Mouse (Mus musculus) retina, embryonic 14.5 days (tissue): ENCODE measurements at regions not wholly inside any gene's neighbourhood (a gene's known extent, or its start where the extent isn't known, plus 50 kb on each side); places are given as distances from the start of the nearest gene placed in this dataset.
"Not testable (repeated sequence)": the region's sequence is repeated elsewhere in the genome, so short reads cannot be mapped to it uniquely, and the experiment has no call there.

Experiments used
- DNase-seq: peaks from one replicate; pipeline ENCODE4 v3.0.0-alpha.2; 2015; ENCODE audit warnings: low spot score

- no peak for DNase-seq
Measured at GRCm38 (mm10) chr9:115422786-115423185, 112.6 kb upstream of the Stt3b start.

DNA sequence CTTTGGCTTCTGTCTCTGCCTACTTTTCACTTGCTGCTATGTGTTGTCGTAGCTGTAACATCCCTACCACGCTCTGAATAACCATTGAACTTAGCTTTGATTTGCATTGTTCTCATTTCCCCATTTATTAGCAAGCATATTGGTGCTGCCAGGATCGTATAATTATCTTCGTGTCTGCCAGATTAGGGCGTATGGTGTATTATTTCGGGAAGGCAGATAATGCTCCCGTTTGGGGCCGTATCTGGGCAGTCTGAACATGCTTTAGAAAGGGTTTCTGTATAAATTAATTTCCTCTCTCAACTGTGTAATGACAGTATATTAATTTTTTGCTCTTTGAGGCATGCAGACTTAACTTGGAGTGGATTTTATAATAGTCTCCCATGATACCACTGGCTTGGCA lies 116.5 kb upstream of the Stt3b start:
- DNase-seq = no peak

DNA sequence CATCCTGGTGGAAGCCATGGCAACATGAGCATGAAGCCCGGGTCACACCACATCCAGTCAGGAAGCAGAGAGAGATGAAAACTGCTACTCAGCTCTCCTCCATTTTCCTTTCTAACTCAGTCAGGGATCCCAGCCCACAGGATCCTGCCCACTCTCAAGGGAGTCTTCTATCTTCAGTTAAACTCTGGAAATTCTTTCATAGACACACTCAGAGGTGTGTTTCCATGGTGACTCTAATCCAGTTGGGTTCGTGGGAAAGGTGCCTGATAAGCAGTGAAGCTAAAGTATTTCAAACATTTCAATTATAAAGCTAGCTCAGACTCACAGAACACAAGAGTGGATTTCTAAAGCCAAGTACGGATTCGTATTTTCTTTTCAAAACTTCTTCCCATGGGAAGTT lies 120.0 kb upstream of the Stt3b start:
- DNase-seq = no peak

GRCm38 (mm10) chr9:115434696-115435095 lies 124.5 kb upstream of the Stt3b start:
- no peak for DNase-seq

DNA sequence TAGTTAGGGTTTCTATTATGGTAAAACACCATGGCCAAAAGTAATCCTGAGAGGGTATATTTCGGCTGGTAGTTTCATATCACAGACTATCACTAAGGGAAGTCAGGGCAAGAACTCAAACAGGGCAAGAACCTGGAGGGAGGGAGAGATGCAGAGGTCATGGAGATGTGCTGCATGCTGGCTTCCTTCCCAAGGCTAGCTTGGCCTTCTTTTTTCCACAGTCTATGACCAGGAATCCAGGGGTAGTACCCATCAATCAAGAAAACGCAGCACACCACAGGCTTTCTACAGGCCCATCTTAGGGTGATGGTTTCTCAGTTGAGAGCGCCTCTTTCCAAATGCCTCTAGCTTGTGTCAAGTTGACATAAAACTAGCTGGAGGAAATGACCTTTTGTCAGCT lies 126.1 kb upstream of the Stt3b start:
- DNase-seq = no peak

- DNase-seq = not testable (repeated sequence)
Measured at GRCm38 (mm10) chr9:115438234-115438633, 128.0 kb upstream of the Stt3b start.

DNA sequence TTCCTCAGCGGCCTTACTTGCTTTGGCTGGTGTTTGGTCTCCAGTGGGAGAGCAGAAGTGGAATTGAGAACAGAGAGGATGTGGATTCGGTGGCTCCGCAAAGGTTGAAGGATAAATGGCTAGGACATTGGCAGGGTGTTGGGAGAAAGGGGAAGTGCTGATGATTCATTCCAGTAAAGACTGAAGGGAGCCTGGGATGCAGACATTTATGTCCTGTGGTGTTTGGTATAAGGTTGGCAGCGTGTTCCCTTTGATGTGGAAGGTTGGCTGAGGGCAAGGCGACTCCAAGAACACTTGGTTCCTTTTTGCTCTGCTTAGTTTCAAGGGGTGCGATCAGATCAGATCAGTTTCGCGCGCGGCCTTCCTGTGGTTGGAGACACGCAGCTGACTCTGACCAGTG lies 136.5 kb upstream of the Stt3b start:
- DNase-seq = no peak

GRCm38 (mm10) chr9:115450741-115451320 lies 140.6 kb upstream of the Stt3b start:
- DNase-seq = peak; percentile 17

GRCm38 (mm10) chr9:115454771-115455170 lies 144.6 kb upstream of the Stt3b start:
- no peak for DNase-seq

- no peak for DNase-seq
Measured at GRCm38 (mm10) chr9:115456121-115456520, 145.9 kb upstream of the Stt3b start.

- peak; percentile 32 for DNase-seq
Measured at GRCm38 (mm10) chr9:115456638-115457037, 146.4 kb upstream of the Stt3b start.

DNA sequence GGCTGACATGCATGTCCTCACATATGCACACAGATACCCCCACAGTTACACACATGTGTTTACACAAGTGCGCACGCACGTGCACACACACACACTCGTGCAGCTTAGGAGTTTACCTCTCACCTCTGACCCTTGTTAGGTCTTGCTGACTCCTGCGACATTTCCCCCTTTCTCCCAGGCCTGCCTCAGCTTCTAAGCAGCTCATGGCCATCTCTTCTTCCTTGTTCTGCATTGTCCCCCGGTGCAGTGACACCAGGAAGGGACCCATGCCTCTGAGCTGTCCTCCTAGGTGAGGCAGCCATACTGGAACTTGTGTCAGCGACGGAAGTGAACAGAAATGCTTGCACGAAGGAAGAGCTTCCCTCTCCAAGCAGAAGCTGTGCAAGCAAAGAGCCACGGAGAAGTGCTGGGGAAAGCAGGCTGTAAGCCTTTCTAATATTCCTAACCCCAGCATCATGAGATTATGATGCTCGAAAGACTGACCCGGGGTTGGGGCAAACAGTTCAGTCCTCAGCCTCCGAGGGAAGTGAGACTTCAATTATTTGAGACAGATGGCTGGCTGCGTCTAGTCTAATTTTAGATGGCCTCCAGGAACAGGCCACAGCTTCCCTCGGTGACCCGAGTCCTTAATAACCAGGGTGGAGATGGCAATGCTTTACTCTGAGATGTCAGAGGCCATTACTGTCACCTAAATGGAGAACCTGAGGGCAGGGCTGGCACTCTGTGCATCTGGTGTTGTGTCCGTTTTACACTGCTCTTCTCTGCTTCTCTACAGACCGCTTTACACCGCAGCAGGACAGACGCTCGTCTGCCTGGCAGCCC lies 147.9 kb upstream of the Stt3b start:
- DNase-seq = peak; percentile 86

DNA sequence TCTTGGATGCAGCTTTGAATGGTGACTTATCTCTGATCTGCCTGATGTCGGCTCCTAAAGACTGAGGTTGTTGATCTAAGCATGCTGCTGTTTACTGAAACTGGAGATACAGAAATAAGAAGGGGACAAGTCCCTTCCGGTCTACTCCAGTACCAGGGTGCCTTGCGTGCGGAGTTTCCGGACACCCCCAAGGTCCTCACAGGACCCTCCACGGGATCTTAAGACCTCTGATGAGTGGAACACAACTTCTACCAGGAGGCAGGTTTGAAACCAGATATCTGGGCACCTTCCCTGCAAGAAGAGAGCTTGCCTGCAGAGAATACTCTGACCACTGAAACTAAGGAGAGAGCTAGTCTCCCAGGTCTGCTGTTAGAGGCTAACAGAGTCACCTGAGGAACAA lies 148.9 kb upstream of the Stt3b start:
- not testable (repeated sequence) for DNase-seq

GRCm38 (mm10) chr9:115465326-115465725 lies 155.1 kb upstream of the Stt3b start:
- no peak for DNase-seq

- no peak for DNase-seq
Measured at GRCm38 (mm10) chr9:115468641-115469040, 158.4 kb upstream of the Stt3b start.

- DNase-seq = no peak
Measured at GRCm38 (mm10) chr9:115471582-115471981, 161.4 kb upstream of the Stt3b start.

- DNase-seq = no peak
Measured at GRCm38 (mm10) chr9:115473037-115473436, 162.8 kb upstream of the Stt3b start.

- no peak for DNase-seq
Measured at GRCm38 (mm10) chr9:115473847-115474246, 163.6 kb upstream of the Stt3b start.

GRCm38 (mm10) chr9:115474342-115474741 lies 164.1 kb upstream of the Stt3b start:
- DNase-seq = no peak

- DNase-seq = no peak
Measured at GRCm38 (mm10) chr9:115476205-115476604, 166.0 kb upstream of the Stt3b start.

GRCm38 (mm10) chr9:115477556-115478220 lies 167.5 kb upstream of the Stt3b start:
- no peak for DNase-seq

DNA sequence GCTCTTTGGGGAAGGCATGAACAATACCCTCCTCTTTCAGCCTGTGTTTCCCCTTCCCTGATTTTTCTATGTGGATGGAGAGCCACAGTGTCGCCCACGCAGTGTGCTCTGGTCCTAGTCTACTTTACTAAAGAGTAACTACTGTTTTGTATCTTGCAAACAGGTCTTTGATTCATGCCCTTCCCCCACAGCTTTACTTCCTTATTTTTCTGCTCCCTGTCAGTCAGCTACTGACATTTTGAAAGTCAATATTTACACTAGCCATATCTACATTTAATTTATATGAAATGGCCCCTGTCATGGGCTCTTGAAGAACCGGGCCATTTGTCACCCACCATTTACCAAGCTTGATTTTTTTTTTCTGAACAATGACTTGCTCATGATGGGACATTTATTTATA lies 168.7 kb upstream of the Stt3b start:
- no peak for DNase-seq

GRCm38 (mm10) chr9:115481176-115481575 lies 171.0 kb upstream of the Stt3b start:
- no peak for DNase-seq
